Mouse (Mus musculus) embryonic fibroblast, embryonic 13.5 days (primary cell): ENCODE results near the gene Trim71.

Experiments
- CTCF ChIP-seq: IDR thresholded peaks from 2 replicates; pipeline ENCODE4 v1.5.1; 2011; ENCODE audit warnings: mild to moderate bottlenecking, control low read depth, low read length, moderate library complexity, borderline replicate concordance; ENCODE audit not compliant: insufficient read depth
- POLR2A ChIP-seq: IDR thresholded peaks from 2 replicates; pipeline ENCODE4 v1.6.1; 2011; ENCODE audit warnings: low read depth, mild to moderate bottlenecking, control low read depth, low read length, moderate library complexity

- TF ChIP-seq CTCF (no peak), POLR2A (no peak)
Observed at GRCm38 (mm10) chr9:114501913-114502312, 62.3 kb downstream of the Trim71 start.
